Mouse (Mus musculus) olfactory bulb, adult 2 months (tissue): Measurements from ENCODE around the gene Fdx1l.
A peak's percentile ranks its signal among the peaks of the same experiment; 100 is the strongest.

Experiments
- CTCF ChIP-seq: fragments of 200-500 bp; IDR thresholded peaks from 2 replicates; pipeline ENCODE4 v1.5.1; 2012; ENCODE audit warnings: low read depth, mild to moderate bottlenecking, low read length, moderate library complexity; ENCODE audit not compliant: insufficient read depth
- POLR2A ChIP-seq: fragments of 200-500 bp; IDR thresholded peaks from 2 replicates; pipeline ENCODE4 v1.6.1; 2012; ENCODE audit warnings: mild to moderate bottlenecking, low read depth, low read length, moderate library complexity; ENCODE audit not compliant: insufficient read depth

DNA sequence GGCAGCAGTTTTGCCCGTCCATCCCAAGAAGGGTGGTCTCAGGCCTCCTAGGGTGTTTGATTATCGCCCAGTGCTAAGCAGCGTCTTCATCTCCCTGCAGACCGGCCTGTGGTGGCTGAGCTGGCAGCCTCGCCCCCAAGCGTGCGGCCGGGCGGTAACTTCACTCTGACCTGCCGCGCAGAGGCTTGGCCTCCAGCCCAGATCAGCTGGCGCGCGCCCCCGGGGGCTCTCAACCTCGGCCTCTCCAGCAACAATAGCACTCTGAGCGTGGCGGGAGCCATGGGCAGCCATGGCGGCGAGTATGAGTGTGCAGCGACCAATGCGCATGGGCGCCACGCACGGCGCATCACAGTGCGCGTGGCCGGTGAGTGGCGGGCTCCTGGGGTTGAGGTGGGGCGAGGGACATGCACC is 35.9 kb downstream of the Fdx1l start:
- TF ChIP-seq CTCF (no peak), POLR2A (peak; percentile 42; the same call in 1 of the 2 replicates)
